Mouse (Mus musculus): ENCODE measurements around the gene Calm1. TPM values are rescaled to one million over a fixed set of nuclear protein-coding genes. Genes with fewer than 3 reads are reported as not detected.

The Calm1 gene
- polyA plus RNA-seq, 1 experiment from 2014 or later: 783 TPM

GRCm38 (mm10) chr12:100206521-100206920, 7.3 kb downstream of the Calm1 start:
- no peak overlapping the region for H3K27ac ChIP-seq (replicated peaks in 1 of 2; ENCODE audit: control insufficient read depth in 1 of 2, insufficient read depth in 1 of 2, low read depth in 2 of 2, low read length in 2 of 2)

DNA sequence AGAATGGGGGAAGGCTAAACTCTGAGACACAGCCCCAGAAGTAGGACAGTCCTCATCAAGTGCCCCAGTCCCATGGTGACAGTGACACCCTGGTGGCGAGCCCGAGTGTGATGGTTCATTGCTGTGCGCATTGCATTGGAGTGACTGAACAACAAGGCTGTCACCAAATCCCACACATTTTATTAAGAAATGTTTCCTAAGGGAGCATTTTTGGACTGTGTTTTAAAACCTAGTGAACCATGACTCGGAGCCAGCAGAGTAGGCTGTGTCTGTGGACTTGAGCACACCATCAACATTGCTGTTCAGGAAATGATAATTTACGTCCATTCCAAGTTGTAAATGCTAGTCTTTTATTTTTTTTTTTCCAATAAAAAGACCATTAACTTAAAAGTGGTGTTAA, 7.7 kb downstream of the Calm1 start:
- no peaks in the 10 kb centered on the region for H3K27me3 ChIP-seq (ENCODE audit: control insufficient read depth, insufficient read depth, low read length)
- no peak overlapping the region for H3K4me3 ChIP-seq (ENCODE audit: control insufficient read depth in 1 of 2, insufficient read depth in 1 of 2, low read depth in 1 of 2, low read length in 2 of 2)
- H3K4me2 ChIP-seq (ENCODE audit: low read length): no peak overlapping the region
- ATAC-seq (ENCODE audit: insufficient number of reproducible peaks, insufficient read depth, low FRiP score, low read depth): no peak
- H3K9ac ChIP-seq (ENCODE audit: low read length): no peak overlapping the region
- H3K36me3 ChIP-seq (ENCODE audit: control insufficient read depth, insufficient read depth, low read length): peaks cover 81% of the 10 kb centered on the region
- H3K4me1 ChIP-seq (ENCODE audit: control insufficient read depth in 2 of 2, insufficient read depth in 2 of 2, low read length in 2 of 2): peaks cover 3 to 20% of the 10 kb centered on the region in 2 experiments; a peak in 3 of 4 replicates
- H3K9me3 ChIP-seq (ENCODE audit: control insufficient read depth, low read length): no peaks in the 10 kb centered on the region
- H3K27ac ChIP-seq (replicated peaks in 1 of 2; ENCODE audit: control insufficient read depth in 1 of 2, insufficient read depth in 1 of 2, low read depth in 2 of 2, low read length in 2 of 2): no peak overlapping the region
- WGBS: 93% methylated on average over 5 of the region's 5 CpGs

More at GRCm38 (mm10) chr12:100206521-100206920, 7.3 kb downstream of the Calm1 start:
- Histone ChIP-seq H3K9ac (ENCODE audit: low read length) (no peak overlapping the region), H3K36me3 (ENCODE audit: control insufficient read depth, insufficient read depth, low read length) (peaks cover 81% of the 10 kb centered on the region), H3K9me3 (ENCODE audit: control insufficient read depth, low read length) (no peaks in the 10 kb centered on the region), H3K4me3 (ENCODE audit: control insufficient read depth in 1 of 2, insufficient read depth in 1 of 2, low read depth in 1 of 2, low read length in 2 of 2) (no peak overlapping the region), H3K4me2 (ENCODE audit: low read length) (no peak overlapping the region), H3K27me3 (ENCODE audit: control insufficient read depth, insufficient read depth, low read length) (no peaks in the 10 kb centered on the region), H3K4me1 (ENCODE audit: control insufficient read depth in 2 of 2, insufficient read depth in 2 of 2, low read length in 2 of 2) (peaks cover 3 to 18% of the 10 kb centered on the region in 2 experiments; a peak in 3 of 4 replicates)
- ATAC-seq (ENCODE audit: insufficient number of reproducible peaks, insufficient read depth, low FRiP score, low read depth): no peak
- WGBS: 92% methylated on average over 3 of the region's 3 CpGs

- Histone ChIP-seq H3K27me3 (ENCODE audit: control insufficient read depth, insufficient read depth, low read length) (no peaks in the 10 kb centered on the region), H3K36me3 (ENCODE audit: control insufficient read depth, insufficient read depth, low read length) (peaks cover 54% of the 10 kb centered on the region), H3K9me3 (ENCODE audit: control insufficient read depth, low read length) (peaks cover 8% of the 10 kb centered on the region), H3K9ac (ENCODE audit: low read length) (no peak overlapping the region), H3K4me1 (ENCODE audit: control insufficient read depth in 2 of 2, insufficient read depth in 2 of 2, low read length in 2 of 2) (peaks cover 7 to 21% of the 10 kb centered on the region in 2 experiments), H3K27ac (replicated peaks in 1 of 2; ENCODE audit: control insufficient read depth in 1 of 2, insufficient read depth in 1 of 2, low read depth in 2 of 2, low read length in 2 of 2) (no peak overlapping the region), H3K4me2 (ENCODE audit: low read length) (no peak overlapping the region), H3K4me3 (ENCODE audit: control insufficient read depth in 1 of 2, insufficient read depth in 1 of 2, low read depth in 1 of 2, low read length in 2 of 2) (no peak overlapping the region)
- no peak for ATAC-seq (ENCODE audit: insufficient number of reproducible peaks, insufficient read depth, low FRiP score, low read depth)
- WGBS: 80% methylated on average over 10 of the region's 10 CpGs
These were observed 10.7 kb downstream of the Calm1 start for GRCm38 (mm10) chr12:100209701-100210478.

DNA sequence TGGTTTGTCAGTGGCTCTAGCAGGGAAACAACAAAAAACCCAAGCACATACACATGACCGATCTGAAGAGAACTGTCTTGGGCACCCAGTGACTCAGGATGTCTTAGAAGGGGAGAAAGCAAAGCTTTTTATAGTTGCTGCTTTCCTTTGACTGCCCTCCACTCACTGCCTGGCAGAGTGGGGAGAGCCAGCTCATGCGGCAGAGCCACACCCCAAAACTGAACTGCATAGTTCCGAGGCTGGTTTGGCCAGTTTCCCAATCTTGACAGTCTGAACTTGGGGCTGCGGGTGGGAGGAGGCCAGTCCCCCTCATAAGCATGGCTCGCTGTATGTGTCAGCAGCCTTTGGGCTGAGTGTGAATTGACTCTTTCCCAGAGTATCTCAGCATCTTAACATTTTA, 11.7 kb downstream of the Calm1 start:
- H3K4me1 ChIP-seq (ENCODE audit: control insufficient read depth in 2 of 2, insufficient read depth in 2 of 2, low read length in 2 of 2): peaks cover 7 to 21% of the 10 kb centered on the region in 2 experiments
- H3K9ac ChIP-seq (ENCODE audit: low read length): no peak overlapping the region
- 21% methylated on average over 5 of the region's 5 CpGs for WGBS
- peaks cover 12% of the 10 kb centered on the region for H3K9me3 ChIP-seq (ENCODE audit: control insufficient read depth, low read length)
- no peak; the same call in 1 of the 2 replicates for ATAC-seq (ENCODE audit: insufficient number of reproducible peaks, insufficient read depth, low FRiP score, low read depth)
- 0 out of 4 replicates have a peak overlapping the region, but pooled peaks of 1 of the 2 experiments have one; percentile 16 for H3K27ac ChIP-seq (replicated peaks in 1 of 2; ENCODE audit: control insufficient read depth in 1 of 2, insufficient read depth in 1 of 2, low read depth in 2 of 2, low read length in 2 of 2)
- no peak overlapping the region for H3K4me3 ChIP-seq (ENCODE audit: control insufficient read depth in 1 of 2, insufficient read depth in 1 of 2, low read depth in 1 of 2, low read length in 2 of 2)
- H3K36me3 ChIP-seq (ENCODE audit: control insufficient read depth, insufficient read depth, low read length): peaks cover 43% of the 10 kb centered on the region
- no peaks in the 10 kb centered on the region for H3K27me3 ChIP-seq (ENCODE audit: control insufficient read depth, insufficient read depth, low read length)
- no peak overlapping the region for H3K4me2 ChIP-seq (ENCODE audit: low read length)

- WGBS: 82% methylated on average over 5 of the region's 5 CpGs
- peaks cover 12% of the 10 kb centered on the region for H3K9me3 ChIP-seq (ENCODE audit: control insufficient read depth, low read length)
- no peak overlapping the region for H3K9ac ChIP-seq (ENCODE audit: low read length)
- no peak for ATAC-seq (ENCODE audit: insufficient number of reproducible peaks, insufficient read depth, low FRiP score, low read depth)
- H3K4me3 ChIP-seq (ENCODE audit: control insufficient read depth in 1 of 2, insufficient read depth in 1 of 2, low read depth in 1 of 2, low read length in 2 of 2): no peak overlapping the region
- peaks cover 7 to 21% of the 10 kb centered on the region in 2 experiments for H3K4me1 ChIP-seq (ENCODE audit: control insufficient read depth in 2 of 2, insufficient read depth in 2 of 2, low read length in 2 of 2)
- no peaks in the 10 kb centered on the region for H3K27me3 ChIP-seq (ENCODE audit: control insufficient read depth, insufficient read depth, low read length)
- no peak overlapping the region for H3K4me2 ChIP-seq (ENCODE audit: low read length)
- peaks cover 36% of the 10 kb centered on the region for H3K36me3 ChIP-seq (ENCODE audit: control insufficient read depth, insufficient read depth, low read length)
- 0 out of 4 replicates have a peak overlapping the region, but pooled peaks of 1 of the 2 experiments have one; percentile 10 for H3K27ac ChIP-seq (replicated peaks in 1 of 2; ENCODE audit: control insufficient read depth in 1 of 2, insufficient read depth in 1 of 2, low read depth in 2 of 2, low read length in 2 of 2)
These were observed 12.4 kb downstream of the Calm1 start for GRCm38 (mm10) chr12:100211453-100212185.

GRCm38 (mm10) chr12:100212397-100212796, 13.2 kb downstream of the Calm1 start:
- Histone ChIP-seq H3K4me1 (ENCODE audit: control insufficient read depth in 2 of 2, insufficient read depth in 2 of 2, low read length in 2 of 2) (peaks cover 7 to 21% of the 10 kb centered on the region in 2 experiments), H3K36me3 (ENCODE audit: control insufficient read depth, insufficient read depth, low read length) (peaks cover 29% of the 10 kb centered on the region), H3K27me3 (ENCODE audit: control insufficient read depth, insufficient read depth, low read length) (no peaks in the 10 kb centered on the region), H3K9me3 (ENCODE audit: control insufficient read depth, low read length) (peaks cover 12% of the 10 kb centered on the region), H3K27ac (replicated peaks in 1 of 2; ENCODE audit: control insufficient read depth in 1 of 2, insufficient read depth in 1 of 2, low read depth in 2 of 2, low read length in 2 of 2) (peak overlapping the region in 1 of 2 experiments; percentile 10; a peak in 1 of 4 replicates), H3K4me3 (ENCODE audit: control insufficient read depth in 1 of 2, insufficient read depth in 1 of 2, low read depth in 1 of 2, low read length in 2 of 2) (no peak overlapping the region), H3K9ac (ENCODE audit: low read length) (no peak overlapping the region), H3K4me2 (ENCODE audit: low read length) (no peak overlapping the region)
- 17% methylated on average over 3 of the region's 3 CpGs for WGBS
- no peak for ATAC-seq (ENCODE audit: insufficient number of reproducible peaks, insufficient read depth, low FRiP score, low read depth)

GRCm38 (mm10) chr12:100213162-100213561, 13.9 kb downstream of the Calm1 start:
- Histone ChIP-seq H3K9me3 (ENCODE audit: control insufficient read depth, low read length) (peaks cover 12% of the 10 kb centered on the region), H3K4me3 (ENCODE audit: control insufficient read depth in 1 of 2, insufficient read depth in 1 of 2, low read depth in 1 of 2, low read length in 2 of 2) (no peak overlapping the region), H3K27me3 (ENCODE audit: control insufficient read depth, insufficient read depth, low read length) (no peaks in the 10 kb centered on the region), H3K27ac (replicated peaks in 1 of 2; ENCODE audit: control insufficient read depth in 1 of 2, insufficient read depth in 1 of 2, low read depth in 2 of 2, low read length in 2 of 2) (no peak overlapping the region), H3K4me1 (ENCODE audit: control insufficient read depth in 2 of 2, insufficient read depth in 2 of 2, low read length in 2 of 2) (peaks cover 7 to 21% of the 10 kb centered on the region in 2 experiments), H3K36me3 (ENCODE audit: control insufficient read depth, insufficient read depth, low read length) (peaks cover 21% of the 10 kb centered on the region), H3K4me2 (ENCODE audit: low read length) (no peak overlapping the region), H3K9ac (ENCODE audit: low read length) (no peak overlapping the region)
- no peak for ATAC-seq (ENCODE audit: insufficient number of reproducible peaks, insufficient read depth, low FRiP score, low read depth)
- 70% methylated on average over 2 of the region's 2 CpGs for WGBS

Measured in heart, embryonic 14.5 days (tissue).